Mouse (Mus musculus): ENCODE results near the gene Icam1. TPM values are rescaled to one million over a fixed set of nuclear protein-coding genes. Genes with fewer than 3 reads are reported as not detected.
A peak's percentile ranks its signal among the peaks of the same experiment; 100 is the strongest.

Icam1 gene
- total RNA-seq (2017) = 55.1 to 94.2 TPM (median 67.6 TPM) in 3 replicates

- peak; percentile 25; the same call in 1 of the 2 replicates for ATAC-seq (replicated peaks; ENCODE audit: insufficient number of reproducible peaks, low FRiP score, low TSS enrichment, poor library complexity, severe bottlenecking)
Observed at GRCm38 (mm10) chr9:21015571-21016130, at the start of gene Icam1. Gene Icam1 (plus strand): TSS chr9:21015985.

DNA sequence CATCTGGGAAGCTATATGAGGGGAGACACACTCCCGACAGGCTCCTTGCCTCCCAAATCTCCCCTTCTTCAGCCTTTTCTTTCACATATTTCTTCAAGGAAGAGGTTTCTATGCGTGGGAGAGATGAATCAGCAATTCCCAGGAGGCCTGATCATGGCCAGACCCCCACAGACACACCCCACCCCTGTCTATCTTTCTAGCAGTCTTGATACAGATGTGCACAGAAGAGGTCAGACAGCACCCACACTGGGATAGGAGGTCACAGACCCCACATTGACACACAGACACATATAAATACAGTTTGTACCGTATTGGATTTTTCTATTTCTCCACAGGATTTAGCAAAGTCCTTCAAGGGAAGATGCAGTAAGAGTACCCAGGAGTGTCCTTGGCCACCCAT is 49.8 kb upstream of the Icam1 start:
- no peak for ATAC-seq (replicated peaks; ENCODE audit: insufficient number of reproducible peaks, low FRiP score, low TSS enrichment, poor library complexity, severe bottlenecking)

DNA sequence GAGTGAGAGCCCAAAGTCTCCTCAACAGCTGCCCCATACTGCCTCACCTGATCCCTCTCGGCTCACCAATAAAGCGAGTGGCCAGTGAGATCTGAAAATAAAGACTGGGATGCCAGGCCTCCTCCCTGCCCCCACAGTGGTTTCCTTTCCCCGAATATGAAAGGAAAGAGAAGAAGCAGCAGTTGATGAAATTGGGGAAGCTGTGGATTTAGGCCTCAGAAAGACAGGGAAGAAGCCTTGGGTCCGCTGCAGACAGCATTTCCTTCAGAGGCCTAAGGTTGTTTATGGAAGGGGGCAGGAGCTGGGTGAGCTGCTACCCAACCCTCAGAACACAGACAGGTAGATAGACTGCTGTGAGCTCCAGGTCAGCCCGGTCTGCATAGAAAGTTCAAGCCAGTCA is 49.0 kb upstream of the Icam1 start:
- no peak for ATAC-seq (replicated peaks; ENCODE audit: insufficient number of reproducible peaks, low FRiP score, low TSS enrichment, poor library complexity, severe bottlenecking)

DNA sequence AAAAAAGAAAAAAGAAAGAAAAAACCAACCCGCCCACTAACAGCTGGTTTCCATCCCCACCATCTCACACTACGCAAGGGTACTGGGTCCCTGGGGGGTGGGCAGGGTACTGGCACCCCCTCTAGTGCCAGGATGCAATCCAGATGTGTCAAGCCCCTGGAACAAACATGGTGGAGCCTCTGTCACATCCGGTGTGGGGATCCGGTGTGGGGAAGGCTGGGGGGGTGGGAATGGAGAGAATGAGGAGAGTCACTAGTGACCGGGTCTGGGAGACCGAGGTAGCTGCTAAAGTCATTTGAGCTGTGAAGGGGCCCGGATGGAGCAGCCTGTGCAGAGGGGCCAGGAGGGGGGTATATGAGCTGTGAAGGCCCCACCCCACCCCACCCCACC is 44.0 kb upstream of the Icam1 start:
- no peak for ATAC-seq (replicated peaks; ENCODE audit: insufficient number of reproducible peaks, low FRiP score, low TSS enrichment, poor library complexity, severe bottlenecking)

DNA sequence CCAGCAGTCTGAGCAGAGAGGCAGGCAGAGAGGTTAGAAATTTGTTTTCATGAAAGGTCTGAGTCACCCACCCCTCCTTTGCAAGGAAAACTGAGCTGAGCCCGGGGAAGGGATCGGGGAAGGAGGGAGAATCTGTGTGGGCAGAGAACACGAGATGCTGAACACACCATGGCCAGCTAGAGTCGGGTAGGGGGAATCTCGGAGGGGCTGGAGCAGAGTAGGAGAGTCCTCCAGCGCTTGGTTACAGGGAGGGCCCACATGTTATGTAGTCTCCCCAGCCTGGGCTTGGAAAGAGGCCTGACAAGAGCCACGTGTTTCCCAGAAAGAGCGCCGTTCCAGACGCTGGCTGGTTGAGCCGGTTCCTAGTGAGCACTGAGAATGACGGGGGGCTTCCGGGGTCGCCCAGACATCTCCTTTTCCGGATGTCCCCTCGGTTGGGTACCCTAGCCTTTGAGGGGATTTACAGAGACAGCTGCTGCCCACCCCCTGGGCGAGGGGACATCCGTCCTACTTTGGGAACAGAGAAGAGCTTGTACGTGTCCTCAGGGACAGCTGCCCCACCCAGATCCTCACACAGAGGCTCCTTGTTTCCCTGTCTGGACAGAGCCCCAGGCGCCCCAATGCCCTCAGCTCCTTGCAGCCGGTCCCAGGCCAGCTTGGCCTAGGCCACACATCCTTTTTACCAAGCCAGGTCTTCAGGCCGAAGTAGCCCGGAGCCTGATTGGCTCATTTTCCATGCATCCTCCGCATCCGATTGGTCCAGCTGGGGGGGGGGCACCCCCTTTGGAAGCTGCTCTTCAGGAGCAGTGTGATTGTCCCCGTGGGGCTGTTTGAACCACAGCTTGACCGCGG is 43.4 kb upstream of the Icam1 start:
- ATAC-seq (replicated peaks; ENCODE audit: insufficient number of reproducible peaks, low FRiP score, low TSS enrichment, poor library complexity, severe bottlenecking) = no peak

GRCm38 (mm10) chr9:20973001-20973681 is 42.6 kb upstream of the Icam1 start:
- ATAC-seq (replicated peaks; ENCODE audit: insufficient number of reproducible peaks, low FRiP score, low TSS enrichment, poor library complexity, severe bottlenecking) = no peak

- ATAC-seq (replicated peaks; ENCODE audit: insufficient number of reproducible peaks, low FRiP score, low TSS enrichment, poor library complexity, severe bottlenecking) = 0 out of 2 replicates have a peak, but pooled peaks have one; percentile 10
Observed at GRCm38 (mm10) chr9:20973682-20974075, 42.1 kb upstream of the Icam1 start.

GRCm38 (mm10) chr9:20975431-20976215 is 40.2 kb upstream of the Icam1 start:
- ATAC-seq (replicated peaks; ENCODE audit: insufficient number of reproducible peaks, low FRiP score, low TSS enrichment, poor library complexity, severe bottlenecking) = no peak

GRCm38 (mm10) chr9:20976216-20976960 is 39.4 kb upstream of the Icam1 start, which contains the start of gene S1pr2:
Gene S1pr2 (minus strand): TSS chr9:20976781.
- ATAC-seq (replicated peaks; ENCODE audit: insufficient number of reproducible peaks, low FRiP score, low TSS enrichment, poor library complexity, severe bottlenecking) = peak; percentile 81

DNA sequence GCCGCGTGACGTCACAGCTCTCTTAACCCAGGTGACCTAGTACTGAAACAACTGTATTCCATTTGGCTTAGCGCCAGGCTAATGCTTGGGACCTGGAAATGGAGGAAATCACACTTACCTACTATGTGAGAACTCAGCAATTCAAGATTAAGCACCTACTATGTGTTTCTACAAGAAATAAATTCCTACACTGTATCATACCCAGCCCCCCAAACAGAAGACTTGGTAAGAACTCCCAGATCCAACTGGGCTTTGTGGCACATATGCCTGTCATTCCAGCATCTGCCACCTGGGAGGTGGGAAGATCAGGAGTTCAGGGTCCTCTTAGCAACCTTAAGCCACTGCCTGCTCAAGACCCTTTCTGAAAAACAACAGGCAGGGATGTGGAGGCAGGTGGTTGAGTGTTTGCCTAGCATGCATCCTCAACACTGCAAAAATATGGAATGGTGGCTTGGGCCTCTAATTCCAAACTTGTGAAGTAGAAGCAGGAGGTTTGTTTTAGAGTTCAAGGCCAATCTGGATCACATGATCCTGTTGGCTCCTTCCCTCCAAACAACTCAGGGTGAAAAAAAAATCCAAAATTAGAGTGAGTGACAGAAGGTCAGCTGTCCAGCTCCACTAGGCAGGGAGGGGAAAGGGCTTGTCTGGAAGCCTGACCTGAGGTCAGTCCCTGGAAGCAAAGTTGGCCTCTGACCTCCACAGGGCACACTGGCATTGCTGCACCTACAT is 38.7 kb upstream of the Icam1 start:
- ATAC-seq (replicated peaks; ENCODE audit: insufficient number of reproducible peaks, low FRiP score, low TSS enrichment, poor library complexity, severe bottlenecking) = no peak

GRCm38 (mm10) chr9:20978409-20979095 is 37.2 kb upstream of the Icam1 start:
- ATAC-seq (replicated peaks; ENCODE audit: insufficient number of reproducible peaks, low FRiP score, low TSS enrichment, poor library complexity, severe bottlenecking) = no peak

- ATAC-seq (replicated peaks; ENCODE audit: insufficient number of reproducible peaks, low FRiP score, low TSS enrichment, poor library complexity, severe bottlenecking) = no peak
Observed at GRCm38 (mm10) chr9:20979181-20979580, 36.6 kb upstream of the Icam1 start.

- ATAC-seq (replicated peaks; ENCODE audit: insufficient number of reproducible peaks, low FRiP score, low TSS enrichment, poor library complexity, severe bottlenecking) = no peak
Observed at GRCm38 (mm10) chr9:20979769-20980168, 36.0 kb upstream of the Icam1 start.

DNA sequence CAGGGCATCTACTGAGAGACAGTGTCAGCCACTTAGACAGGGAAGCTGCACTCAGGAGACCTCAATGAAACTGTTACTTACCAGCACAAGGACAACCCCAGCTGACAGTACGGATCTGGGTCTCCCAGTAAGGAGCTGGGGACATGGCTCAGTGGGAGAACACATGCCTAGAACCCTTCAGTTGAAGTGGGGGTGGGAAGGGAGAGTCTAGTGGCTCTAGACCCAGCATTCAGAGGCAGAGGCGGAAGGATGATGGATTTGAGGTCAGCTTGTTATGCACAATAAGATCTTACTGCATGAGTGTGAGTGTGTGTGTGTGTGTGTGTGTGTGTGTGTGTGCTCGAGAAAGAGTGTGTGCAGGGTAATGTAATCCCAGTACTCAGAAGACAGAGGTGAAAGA is 33.6 kb upstream of the Icam1 start:
- ATAC-seq (replicated peaks; ENCODE audit: insufficient number of reproducible peaks, low FRiP score, low TSS enrichment, poor library complexity, severe bottlenecking) = no peak

DNA sequence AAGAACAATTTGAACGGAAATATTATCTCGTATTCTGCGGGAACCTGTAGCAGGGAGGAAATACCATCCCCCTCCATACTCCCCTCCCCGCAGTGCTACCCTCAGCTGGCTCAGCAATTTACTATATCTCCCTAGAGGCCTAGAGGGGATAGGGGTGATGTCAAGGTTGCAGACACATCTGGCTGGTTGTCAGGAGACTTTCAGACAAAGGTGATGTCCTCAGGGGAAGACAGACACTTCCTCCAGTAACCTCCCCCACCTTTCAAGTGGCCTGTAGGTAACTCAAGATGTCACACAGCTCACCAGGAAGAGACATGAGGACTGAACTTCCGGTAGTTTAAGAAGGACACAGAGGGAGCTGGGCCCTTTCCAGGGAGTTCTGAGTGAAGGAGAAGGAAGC is 32.6 kb upstream of the Icam1 start:
- ATAC-seq (replicated peaks; ENCODE audit: insufficient number of reproducible peaks, low FRiP score, low TSS enrichment, poor library complexity, severe bottlenecking) = no peak

- no peak for ATAC-seq (replicated peaks; ENCODE audit: insufficient number of reproducible peaks, low FRiP score, low TSS enrichment, poor library complexity, severe bottlenecking)
Observed at GRCm38 (mm10) chr9:20986952-20987686, 28.7 kb upstream of the Icam1 start.

DNA sequence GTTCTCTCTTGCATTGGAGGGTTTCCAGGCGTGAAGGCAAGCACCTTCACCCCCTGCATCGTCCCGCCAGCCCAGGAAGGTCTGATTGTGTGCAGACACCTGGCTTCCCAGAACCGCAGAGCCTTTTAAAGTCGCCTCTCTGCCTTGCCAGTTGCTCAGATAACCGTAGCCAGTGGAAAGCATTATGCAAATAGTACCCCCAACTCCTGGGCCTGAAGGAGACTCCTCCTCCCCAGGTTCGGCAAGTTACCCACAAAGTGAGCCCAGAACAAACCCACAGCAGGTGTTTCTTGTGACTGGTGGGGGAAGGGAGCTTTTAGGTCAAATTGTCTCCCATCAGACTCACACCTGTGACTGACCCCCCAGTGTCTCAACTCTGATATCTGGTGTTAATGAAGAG is 27.8 kb upstream of the Icam1 start:
- no peak for ATAC-seq (replicated peaks; ENCODE audit: insufficient number of reproducible peaks, low FRiP score, low TSS enrichment, poor library complexity, severe bottlenecking)

Measured in monocyte, adult 5-6 weeks (primary cell).